ENCODE assay signal across 8 mouse cellular contexts in the genomic region with DNA sequence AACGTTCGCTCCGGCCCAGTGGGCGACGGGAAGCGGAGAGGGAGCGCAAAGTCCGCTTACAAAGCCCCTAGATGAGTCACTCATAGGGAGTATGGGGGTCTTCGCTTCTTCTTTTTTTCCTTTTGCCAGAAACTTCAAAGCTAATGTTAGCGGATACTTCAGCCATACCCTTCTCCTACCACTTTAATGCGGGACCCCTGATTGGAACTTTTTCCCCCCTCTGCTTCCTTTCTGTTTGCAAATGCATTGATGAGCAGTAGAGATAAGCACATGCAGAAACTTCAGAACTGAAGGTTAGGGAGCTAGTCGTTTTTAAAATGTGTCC. TPM values are rescaled to one million over a fixed set of nuclear protein-coding genes. Genes with fewer than 3 reads are reported as not detected.
A peak's percentile ranks its signal among the peaks of the same experiment; 100 is the strongest.
DNase-seq lines count a peak whose midpoint lies in the region; ATAC-seq lines count a peak whose summit lies in the region.

No protein-coding gene starts in this region.

- WGBS in kidney, embryonic 15.5 days, result under 1% methylated on average over 12 of the region's 12 CpGs
- 1% methylated on average over 12 of the region's 12 CpGs for WGBS in hindbrain, embryonic 15.5 days
- 0% methylated on average over 12 of the region's 12 CpGs for WGBS in midbrain, embryonic 16.5 days

- H3K27ac ChIP-seq in kidney, embryonic 15.5 days, result peak overlapping the region; percentile 98
- no peak overlapping the region for H3K27ac ChIP-seq in brown adipose tissue, adult 24 weeks (replicated peaks; ENCODE audit: low read depth, low read length)
- H3K27ac ChIP-seq in hindbrain, embryonic 15.5 days (replicated peaks), result peak overlapping the region; percentile 99
- peak overlapping the region; percentile 98 for H3K27ac ChIP-seq in midbrain, embryonic 16.5 days (ENCODE audit: low read length)

- no peaks in the 10 kb centered on the region for H3K9me3 ChIP-seq in kidney, embryonic 15.5 days (replicated peaks)
- no peaks in the 10 kb centered on the region for H3K9me3 ChIP-seq in hindbrain, embryonic 15.5 days
- no peaks in the 10 kb centered on the region for H3K9me3 ChIP-seq in midbrain, embryonic 16.5 days (replicated peaks; ENCODE audit: control insufficient read depth, low read length, poor library complexity, severe bottlenecking)

- peaks cover 13% of the 10 kb centered on the region for H3K36me3 ChIP-seq in kidney, embryonic 15.5 days
- 0 out of 2 replicates have a peak, but pooled peaks cover 5% of the 10 kb centered on the region for H3K36me3 ChIP-seq in hindbrain, embryonic 15.5 days
- no peaks in the 10 kb centered on the region for H3K36me3 ChIP-seq in midbrain, embryonic 16.5 days (ENCODE audit: control insufficient read depth, insufficient read depth, low read length)

- no peaks in the 10 kb centered on the region for H3K27me3 ChIP-seq in kidney, embryonic 15.5 days
- H3K27me3 ChIP-seq in hindbrain, embryonic 15.5 days, result no peaks in the 10 kb centered on the region
- H3K27me3 ChIP-seq in midbrain, embryonic 16.5 days (ENCODE audit: control insufficient read depth, insufficient read depth, low read depth, low read length), result no peaks in the 10 kb centered on the region

- H3K9ac ChIP-seq in kidney, embryonic 15.5 days, result peak overlapping the region; percentile 92
- peak overlapping the region; percentile 93 for H3K9ac ChIP-seq in hindbrain, embryonic 15.5 days
- H3K9ac ChIP-seq in midbrain, embryonic 16.5 days (ENCODE audit: low read depth, low read length), result peak overlapping the region; percentile 97

- peak overlapping the region; percentile 92 for H3K4me2 ChIP-seq in kidney, embryonic 15.5 days
- peak overlapping the region; percentile 85 for H3K4me2 ChIP-seq in hindbrain, embryonic 15.5 days
- H3K4me2 ChIP-seq in midbrain, embryonic 16.5 days (ENCODE audit: low read length), result peak overlapping the region; percentile 82

- no peak for DNase-seq in kidney, postnatal 10 days
- no peak for DNase-seq in urinary bladder, postnatal 4 days (ENCODE audit: low spot score in 2 of 2)
- no peak for DNase-seq in left cerebral cortex, postnatal 36 days (ENCODE audit: low spot score in 2 of 2)

- ATAC-seq in kidney, embryonic 15.5 days (replicated peaks; ENCODE audit: low FRiP score), result no peak; the same call in 1 of the 2 replicates
- ATAC-seq in hindbrain, embryonic 15.5 days (ENCODE audit: low FRiP score, low read depth), result no peak
- no peak for ATAC-seq in midbrain, embryonic 16.5 days
- no peak for ATAC-seq in granulocyte monocyte progenitor cell, adult 5-6 weeks (replicated peaks; ENCODE audit: poor library complexity, severe bottlenecking)

- peak overlapping the region; percentile 98 for H3K4me3 ChIP-seq in kidney, embryonic 15.5 days (replicated peaks)
- peak overlapping the region; percentile 88 for H3K4me3 ChIP-seq in brown adipose tissue, adult 24 weeks (ENCODE audit: insufficient read depth, low read depth, low read length)
- H3K4me3 ChIP-seq in hindbrain, embryonic 15.5 days, result peak overlapping the region; percentile 91
- H3K4me3 ChIP-seq in midbrain, embryonic 16.5 days (ENCODE audit: low read depth, low read length), result peak overlapping the region; percentile 97

- H3K4me1 ChIP-seq in kidney, embryonic 15.5 days, result peaks cover 47% of the 10 kb centered on the region
- H3K4me1 ChIP-seq in brown adipose tissue, adult 24 weeks (ENCODE audit: control insufficient read depth, insufficient read depth, insufficient read length, low read length), result peaks cover 5% of the 10 kb centered on the region; the same call in 1 of the 2 replicates
- peaks cover 58% of the 10 kb centered on the region for H3K4me1 ChIP-seq in hindbrain, embryonic 15.5 days (replicated peaks)
- peaks cover 49% of the 10 kb centered on the region for H3K4me1 ChIP-seq in midbrain, embryonic 16.5 days (ENCODE audit: control insufficient read depth, insufficient read depth, low read length)

- intact Hi-C loops in left cerebral cortex, postnatal 36 days (cut with DNase I), result loop anchor here (5.0 to 10.0 kb wide), 2 partner anchors 118 to 756 kb away; no protein-coding TSS in a partner anchor

RNA-seq across cellular contexts. Expression of gene Vezf1, which starts 1.1 kb away (rescaled TPM):
- polyA plus RNA-seq in kidney, embryonic 15.5 days (2015; fragmentation: Nextera tagmentation; extraction: Ambion mirVana), result 42.5 and 42.8 TPM in 2 replicates
- 17.3 and 19.7 TPM in 2 replicates for polyA plus RNA-seq in brown adipose tissue, adult 24 weeks (2012; ENCODE audit: insufficient read depth, insufficient read length, missing spikeins)
- polyA plus RNA-seq in hindbrain, embryonic 15.5 days (2015; fragmentation: Nextera tagmentation; extraction: Ambion mirVana), result 41.8 and 43.9 TPM in 2 replicates
- 39.5 and 47.4 TPM in 2 replicates for polyA plus RNA-seq in midbrain, embryonic 16.5 days (2015; fragmentation: Nextera tagmentation; extraction: Ambion mirVana)
- 28.2 and 32.0 TPM in 2 replicates for total RNA-seq in granulocyte monocyte progenitor cell, adult 5-6 weeks (2014; fragmentation: Nextera tagmentation)
- 14.3 and 15.8 TPM in 2 replicates for total RNA-seq in granulocyte monocyte progenitor cell, adult 5-6 weeks (2017)
- total RNA-seq in left cerebral cortex, postnatal 36 days (2021), result 10 to 100 TPM; 24.4 to 26.2 TPM

RNA-seq across cellular contexts. Expression of gene Srsf1, which starts 22.0 kb away (rescaled TPM):
- 320 and 328 TPM in 2 replicates for polyA plus RNA-seq in kidney, embryonic 15.5 days (2015; fragmentation: Nextera tagmentation; extraction: Ambion mirVana)
- polyA plus RNA-seq in brown adipose tissue, adult 24 weeks (2012; ENCODE audit: insufficient read depth, insufficient read length, missing spikeins), result 52.3 and 109 TPM in 2 replicates
- 215 and 220 TPM in 2 replicates for polyA plus RNA-seq in hindbrain, embryonic 15.5 days (2015; fragmentation: Nextera tagmentation; extraction: Ambion mirVana)
- 200 and 230 TPM in 2 replicates for polyA plus RNA-seq in midbrain, embryonic 16.5 days (2015; fragmentation: Nextera tagmentation; extraction: Ambion mirVana)
- total RNA-seq in granulocyte monocyte progenitor cell, adult 5-6 weeks (2014; fragmentation: Nextera tagmentation), result 195 and 201 TPM in 2 replicates
- total RNA-seq in granulocyte monocyte progenitor cell, adult 5-6 weeks (2017), result 500 and 715 TPM in 2 replicates
- total RNA-seq in left cerebral cortex, postnatal 36 days (2021), result 100 to 1,000 TPM; 153 to 205 TPM

RNA-seq across cellular contexts. Expression of gene Cuedc1, which starts 28.6 kb away (rescaled TPM):
- 18.8 and 23.4 TPM in 2 replicates for polyA plus RNA-seq in kidney, embryonic 15.5 days (2015; fragmentation: Nextera tagmentation; extraction: Ambion mirVana)
- polyA plus RNA-seq in brown adipose tissue, adult 24 weeks (2012; ENCODE audit: insufficient read depth, insufficient read length, missing spikeins), result 7.3 and 15.9 TPM in 2 replicates
- 46.3 and 49.7 TPM in 2 replicates for polyA plus RNA-seq in hindbrain, embryonic 15.5 days (2015; fragmentation: Nextera tagmentation; extraction: Ambion mirVana)
- polyA plus RNA-seq in midbrain, embryonic 16.5 days (2015; fragmentation: Nextera tagmentation; extraction: Ambion mirVana), result 46.1 and 54.7 TPM in 2 replicates
- 0.92 and 1.1 TPM in 2 replicates for total RNA-seq in granulocyte monocyte progenitor cell, adult 5-6 weeks (2014; fragmentation: Nextera tagmentation)
- total RNA-seq in granulocyte monocyte progenitor cell, adult 5-6 weeks (2017), result 1.5 and 1.6 TPM in 2 replicates
- total RNA-seq in left cerebral cortex, postnatal 36 days (2021), result 10 to 100 TPM; 23.9 to 31.7 TPM
